Mouse (Mus musculus) MEL (cell line): ENCODE data around the gene Abhd15. TPM values are rescaled to one million over a fixed set of nuclear protein-coding genes. Genes with fewer than 3 reads are reported as not detected.

Experiments
- DNase-seq: peaks from one replicate; pipeline ENCODE4 v3.0.0; 2011; ENCODE audit warnings: low read depth, low spot score
- H3K27ac ChIP-seq: 2 replicates; pipeline ENCODE4 v1.5.1; 2012; ENCODE audit warnings: low read depth, mild to moderate bottlenecking, control low read depth, low read length, moderate library complexity; ENCODE audit not compliant: control insufficient read depth
- H3K27me3 ChIP-seq, 2 experiments: fragments of 150-350 bp in 1 of 2; sonication (generic) in 1 of 2; 2 replicates each; pipeline ENCODE4 v1.6.1; 2012; ENCODE audit warnings: low read length in 2 of 2, mild to moderate bottlenecking in 2 of 2, improper control_type of control experiment in 1 of 2, moderate library complexity in 1 of 2; ENCODE audit not compliant: insufficient read depth in 2 of 2, control insufficient read depth in 1 of 2
- H3K36me3 ChIP-seq, 2 experiments: 2 replicates each; pipeline ENCODE4 v1.6.1; 2012 to 2014; ENCODE audit warnings: low read length in 2 of 2, improper control_type of control experiment in 1 of 2, inconsistent platforms in 1 of 2, mild to moderate bottlenecking in 1 of 2; ENCODE audit not compliant: insufficient read depth in 2 of 2, control insufficient read depth in 1 of 2
- H3K4me1 ChIP-seq, 2 experiments: fragments of 150-350 bp in 1 of 2; sonication (generic) in 1 of 2; 2 replicates each; pipeline ENCODE4 v1.6.1; 2012; ENCODE audit warnings: low read length in 2 of 2, improper control_type of control experiment in 1 of 2, mild to moderate bottlenecking in 1 of 2; ENCODE audit not compliant: insufficient read depth in 2 of 2, control insufficient read depth in 1 of 2
- H3K4me3 ChIP-seq, 2 experiments: fragments of 150-350 bp in 1 of 2; sonication (generic) in 1 of 2; 2 replicates each; pipeline ENCODE4 v1.5.1; 2012; ENCODE audit warnings: low read depth in 2 of 2, low read length in 2 of 2, mild to moderate bottlenecking in 2 of 2, moderate library complexity in 2 of 2, control low read depth in 1 of 2, improper control_type of control experiment in 1 of 2; ENCODE audit not compliant: control insufficient read depth in 1 of 2, insufficient read depth in 1 of 2
- H3K79me2 ChIP-seq: 2 replicates; pipeline ENCODE4 v1.6.1; 2012; ENCODE audit warnings: mild to moderate bottlenecking, low read length, moderate library complexity; ENCODE audit not compliant: control insufficient read depth, poor library complexity, insufficient read depth
- H3K9ac ChIP-seq: 2 replicates; pipeline ENCODE4 v1.6.1; 2012; ENCODE audit warnings: low read depth, mild to moderate bottlenecking, control low read depth, low read length, moderate library complexity; ENCODE audit not compliant: control insufficient read depth, poor library complexity, severe bottlenecking
- H3K9me3 ChIP-seq: fragments of 150-350 bp; sonication (generic); replicated peaks from 2 replicates; pipeline ENCODE4 v1.6.1; 2012; ENCODE audit warnings: mild to moderate bottlenecking, low read length, improper control_type of control experiment, moderate library complexity; ENCODE audit not compliant: insufficient read depth
- CTCF ChIP-seq, 3 experiments: IDR thresholded peaks in 2 of 3; conservative IDR thresholded peaks in 1 of 3; 2 replicates each; pipeline ENCODE4 v1.5.1; 2011 to 2012; ENCODE audit warnings: low read length in 3 of 3, low read depth in 2 of 3, mild to moderate bottlenecking in 2 of 3, improper control_type of control experiment in 1 of 3, inconsistent platforms in 1 of 3, mixed read lengths in 1 of 3, moderate library complexity in 1 of 3; ENCODE audit not compliant: control insufficient read depth in 1 of 3, insufficient read depth in 1 of 3, poor library complexity in 1 of 3, severe bottlenecking in 1 of 3
- E2F4 ChIP-seq: IDR thresholded peaks from 2 replicates; pipeline ENCODE4 v1.6.1; 2011; ENCODE audit warnings: low read depth, low read length, improper control_type of control experiment, borderline replicate concordance
- EP300 ChIP-seq, 2 experiments: IDR thresholded peaks; 2 replicates each; pipeline ENCODE4 v1.6.1; 2011; ENCODE audit warnings: improper control_type of control experiment in 2 of 2, low read length in 2 of 2, low read depth in 1 of 2, mild to moderate bottlenecking in 1 of 2
- GABPA ChIP-seq: IDR thresholded peaks from 2 replicates; pipeline ENCODE4 v1.6.1; 2012; ENCODE audit warnings: low read depth, mild to moderate bottlenecking, inconsistent platforms, low read length, improper control_type of control experiment, moderate library complexity
- JUND ChIP-seq: IDR thresholded peaks from 2 replicates; pipeline ENCODE4 v1.6.1; 2011; ENCODE audit warnings: low read depth, mild to moderate bottlenecking, improper control_type of control experiment, low read length
- MAFK ChIP-seq: IDR thresholded peaks from 2 replicates; pipeline ENCODE4 v1.6.1; 2011; ENCODE audit warnings: low read depth, mild to moderate bottlenecking, low read length, improper control_type of control experiment, borderline replicate concordance
- MAX ChIP-seq: IDR thresholded peaks from 2 replicates; pipeline ENCODE4 v1.6.1; 2011; ENCODE audit warnings: low read length, improper control_type of control experiment
- MEF2A ChIP-seq: IDR thresholded peaks from 2 replicates; pipeline ENCODE4 v1.6.1; 2014; ENCODE audit warnings: low read depth, mild to moderate bottlenecking, inconsistent platforms, low read length, improper control_type of control experiment; ENCODE audit not compliant: poor library complexity, insufficient replicate concordance, severe bottlenecking; ENCODE audit errors: extremely low read depth
- MYB ChIP-seq: IDR thresholded peaks from 2 replicates; pipeline ENCODE4 v1.6.1; 2011; ENCODE audit warnings: mild to moderate bottlenecking, low read depth, low read length, improper control_type of control experiment
- MYC ChIP-seq: IDR thresholded peaks from 2 replicates; pipeline ENCODE4 v1.6.1; 2011; ENCODE audit warnings: low read depth, mild to moderate bottlenecking, low read length, improper control_type of control experiment, moderate library complexity
- POLR2AphosphoS5 ChIP-seq: IDR thresholded peaks from 2 replicates; pipeline ENCODE4 v1.6.1; 2012; ENCODE audit warnings: low read depth, borderline replicate concordance, mild to moderate bottlenecking, inconsistent platforms, low read length, moderate library complexity, mixed read lengths
- RCOR1 ChIP-seq: IDR thresholded peaks from 2 replicates; pipeline ENCODE4 v1.6.1; 2012; ENCODE audit warnings: low read depth, mild to moderate bottlenecking, inconsistent platforms, low read length, improper control_type of control experiment
- TBP ChIP-seq: IDR thresholded peaks from 2 replicates; pipeline ENCODE4 v1.8.0; 2011; ENCODE audit warnings: low read depth, low read length, improper control_type of control experiment
- TCF12 ChIP-seq: IDR thresholded peaks from 2 replicates; pipeline ENCODE4 v1.6.1; 2014; ENCODE audit warnings: low read depth, mild to moderate bottlenecking, inconsistent platforms, low read length, improper control_type of control experiment, moderate library complexity
- ZKSCAN1 ChIP-seq: IDR thresholded peaks from 2 replicates; pipeline ENCODE4 v1.6.1; 2012; ENCODE audit warnings: low read depth, mild to moderate bottlenecking, inconsistent platforms, low read length, improper control_type of control experiment, moderate library complexity
- ZMIZ1 ChIP-seq: IDR thresholded peaks from 2 replicates; pipeline ENCODE4 v1.6.1; 2012; ENCODE audit warnings: low read depth, mild to moderate bottlenecking, inconsistent platforms, low read length, improper control_type of control experiment, moderate library complexity
- polyA plus RNA-seq, 2 experiments: library from polyadenylated mRNA; stranded (reverse) in 1 of 2; unstranded in 1 of 2; fragments of >175 nt in 1 of 2; fragments of >200 nt in 1 of 2; gene quantifications; 2 replicates each; pipeline versions ENCODE4 v1.2.1 to v1.2.4; 2012; ENCODE audit warnings: low replicate concordance in 2 of 2, low read depth in 1 of 2; ENCODE audit not compliant: insufficient read length in 2 of 2, insufficient read depth in 1 of 2, missing spikeins in 1 of 2
- total RNA-seq: library from RNA; depleted of rRNA; stranded (reverse); fragments of 300-350 nt; gene quantifications from 2 replicates; pipeline ENCODE4 v1.2.3, GENCODE M21; 2012

The Abhd15 gene
- total and polyA plus RNA-seq, 3 experiments = 1.7 to 1.9 TPM; not detected in 1

GRCm38 (mm10) chr11:77471407-77471806, 43.5 kb upstream of the Abhd15 start:
- TF ChIP-seq TCF12 (no peak), CTCF (IDR thresholded peaks at IDR 0.05 in 2 of 3, conservative IDR thresholded peaks at IDR 0.05 in 1 of 3; ENCODE audit: control insufficient read depth in 1 of 3, insufficient read depth in 1 of 3, low read depth in 2 of 3, low read length in 3 of 3, poor library complexity in 1 of 3, severe bottlenecking in 1 of 3) (peak; percentile 8 to 59 (median 25); a peak in 4 of 6 replicates), MYC (no peak), JUND (no peak)
- Histone ChIP-seq H3K36me3 (peaks cover 0 to 3% of the 10 kb centered on the region in 2 experiments; a peak in 2 of 4 replicates), H3K9me3 (no peaks in the 10 kb centered on the region), H3K27ac (no peak overlapping the region), H3K9ac (no peak overlapping the region), H3K27me3 (no peaks in the 10 kb centered on the region), H3K4me1 (no peaks in the 10 kb centered on the region), H3K4me3 (no peak overlapping the region), H3K79me2 (no peaks in the 10 kb centered on the region)
- no peak for DNase-seq

GRCm38 (mm10) chr11:77472775-77473174, 42.1 kb upstream of the Abhd15 start:
- Histone ChIP-seq H3K4me1 (no peaks in the 10 kb centered on the region), H3K27me3 (no peaks in the 10 kb centered on the region), H3K9ac (no peak overlapping the region), H3K79me2 (no peaks in the 10 kb centered on the region), H3K27ac (no peak overlapping the region), H3K4me3 (no peak overlapping the region), H3K9me3 (no peaks in the 10 kb centered on the region), H3K36me3 (peaks cover 0 to 3% of the 10 kb centered on the region in 2 experiments; a peak in 2 of 4 replicates)
- no peak for DNase-seq
- TF ChIP-seq POLR2AphosphoS5 (no peak), GABPA (no peak), ZKSCAN1 (no peak)

GRCm38 (mm10) chr11:77476216-77476615, 38.7 kb upstream of the Abhd15 start:
- no peak for DNase-seq
- Histone ChIP-seq H3K4me3 (no peak overlapping the region), H3K27me3 (no peaks in the 10 kb centered on the region), H3K79me2 (peaks cover 6% of the 10 kb centered on the region; the same call in 1 of the 2 replicates), H3K27ac (no peak overlapping the region), H3K9ac (no peak overlapping the region), H3K36me3 (peaks cover 0 to 3% of the 10 kb centered on the region in 2 experiments; a peak in 2 of 4 replicates)
- no peak for TF ChIP-seq GABPA
- TF ChIP-seq JUND = no peak
- TF ChIP-seq MAFK = no peak
- no peak for TF ChIP-seq RCOR1
- no peak for TF ChIP-seq MYB
- no peak for TF ChIP-seq MEF2A
- TF ChIP-seq E2F4 = no peak
- no peak for TF ChIP-seq MYC
- no peak for TF ChIP-seq TCF12
- TF ChIP-seq ZMIZ1 = no peak
- no peak for TF ChIP-seq MAX
- TF ChIP-seq EP300 (IDR thresholded peaks at IDR 0.05; ENCODE audit: low read depth in 1 of 2, low read length in 2 of 2) = no peak
- TF ChIP-seq TBP = no peak
- TF ChIP-seq, all 39 proteins: peak for 0
- no peaks in the 10 kb centered on the region for H3K9me3 ChIP-seq
- no peaks in the 10 kb centered on the region for H3K4me1 ChIP-seq
